Mouse (Mus musculus): ENCODE results near the gene Astl.

- no peak for TF ChIP-seq CTCF (IDR thresholded peaks at IDR 0.05; ENCODE audit: insufficient read depth, low read depth, low read length)
- TF ChIP-seq POLR2A (IDR thresholded peaks at IDR 0.05; ENCODE audit: insufficient read depth, low read depth, low read length) = no peak
Measured at GRCm38 (mm10) chr2:127310246-127310645, 28.2 kb upstream of the Astl start.
